Mouse (Mus musculus): ENCODE results near the gene Prlh. TPM values are rescaled to one million over a fixed set of nuclear protein-coding genes. Genes with fewer than 3 reads are reported as not detected.
A peak's percentile ranks its signal among the peaks of the same experiment; 100 is the strongest.

The Prlh gene
- polyA plus RNA-seq, 1 experiment from 2014 or later: not detected

- Histone ChIP-seq H3K4me1 (ENCODE audit: control insufficient read depth, insufficient read depth, low read length) (peaks cover 18% of the 10 kb centered on the region; the same call in 1 of the 2 replicates), H3K4me3 (ENCODE audit: low read length) (no peak overlapping the region), H3K36me3 (ENCODE audit: control insufficient read depth, insufficient read depth, low read length) (no peaks in the 10 kb centered on the region), H3K9ac (ENCODE audit: low read depth, low read length) (no peak overlapping the region), H3K4me2 (replicated peaks; ENCODE audit: low read depth, low read length) (no peak overlapping the region), H3K9me3 (ENCODE audit: control insufficient read depth, low read length) (no peaks in the 10 kb centered on the region), H3K27ac (ENCODE audit: low read depth, low read length) (no peak overlapping the region), H3K27me3 (ENCODE audit: control insufficient read depth, insufficient read depth, low read length) (no peaks in the 10 kb centered on the region; the same call in 1 of the 2 replicates)
- 86% methylated on average over 7 of the region's 7 CpGs for WGBS
- ATAC-seq (ENCODE audit: low FRiP score, low TSS enrichment): no peak
Observed at GRCm38 (mm10) chr1:90967583-90967982, 14.7 kb downstream of the Prlh start.

GRCm38 (mm10) chr1:90968649-90969048 is 15.7 kb downstream of the Prlh start:
- H3K9ac ChIP-seq (ENCODE audit: low read depth, low read length): no peak overlapping the region
- H3K4me3 ChIP-seq (ENCODE audit: low read length): no peak overlapping the region
- H3K27ac ChIP-seq (ENCODE audit: low read depth, low read length): no peak overlapping the region
- H3K36me3 ChIP-seq (ENCODE audit: control insufficient read depth, insufficient read depth, low read length): no peaks in the 10 kb centered on the region
- 82% methylated on average over 4 of the region's 4 CpGs for WGBS
- no peak for ATAC-seq (ENCODE audit: low FRiP score, low TSS enrichment)
- no peaks in the 10 kb centered on the region; the same call in 1 of the 2 replicates for H3K27me3 ChIP-seq (ENCODE audit: control insufficient read depth, insufficient read depth, low read length)
- H3K4me1 ChIP-seq (ENCODE audit: control insufficient read depth, insufficient read depth, low read length): peaks cover 11% of the 10 kb centered on the region
- no peaks in the 10 kb centered on the region for H3K9me3 ChIP-seq (ENCODE audit: control insufficient read depth, low read length)
- H3K4me2 ChIP-seq (replicated peaks; ENCODE audit: low read depth, low read length): no peak overlapping the region; the same call in 1 of the 2 replicates

- WGBS: 23% methylated on average over 9 of the region's 9 CpGs
- H3K27ac ChIP-seq (ENCODE audit: low read depth, low read length): peak within 1 kb of the TSS; percentile 48; the same call in 1 of the 2 replicates
Observed at GRCm38 (mm10) chr1:90969347-90969784, 16.5 kb downstream of the Prlh start, which contains the start of gene Rab17. Gene Rab17 (minus strand): TSS chr1:90969661.

GRCm38 (mm10) chr1:90969881-90970390 is 17.0 kb downstream of the Prlh start:
- no peak overlapping the region for H3K4me3 ChIP-seq (ENCODE audit: low read length)
- H3K9ac ChIP-seq (ENCODE audit: low read depth, low read length): no peak overlapping the region
- no peaks in the 10 kb centered on the region for H3K36me3 ChIP-seq (ENCODE audit: control insufficient read depth, insufficient read depth, low read length)
- H3K27ac ChIP-seq (ENCODE audit: low read depth, low read length): 0 out of 2 replicates have a peak overlapping the region, but pooled peaks have one; percentile 48
- peaks cover 14% of the 10 kb centered on the region for H3K4me1 ChIP-seq (ENCODE audit: control insufficient read depth, insufficient read depth, low read length)
- no peaks in the 10 kb centered on the region for H3K27me3 ChIP-seq (ENCODE audit: control insufficient read depth, insufficient read depth, low read length)
- WGBS: 78% methylated on average over 10 of the region's 10 CpGs
- H3K4me2 ChIP-seq (replicated peaks; ENCODE audit: low read depth, low read length): no peak overlapping the region
- H3K9me3 ChIP-seq (ENCODE audit: control insufficient read depth, low read length): no peaks in the 10 kb centered on the region
- ATAC-seq (ENCODE audit: low FRiP score, low TSS enrichment): no peak

More at GRCm38 (mm10) chr1:90969347-90969784, 16.5 kb downstream of the Prlh start, which contains the start of gene Rab17:
- Histone ChIP-seq H3K27me3 (ENCODE audit: control insufficient read depth, insufficient read depth, low read length) (no peaks in the 10 kb centered on the region), H3K4me1 (ENCODE audit: control insufficient read depth, insufficient read depth, low read length) (peaks cover 14% of the 10 kb centered on the region), H3K4me2 (replicated peaks; ENCODE audit: low read depth, low read length) (peak within 1 kb of the TSS; percentile 17), H3K36me3 (ENCODE audit: control insufficient read depth, insufficient read depth, low read length) (no peaks in the 10 kb centered on the region), H3K9ac (ENCODE audit: low read depth, low read length) (peak within 1 kb of the TSS; percentile 28; the same call in 1 of the 2 replicates), H3K4me3 (ENCODE audit: low read length) (no peak within 1 kb of the TSS), H3K9me3 (ENCODE audit: control insufficient read depth, low read length) (no peaks in the 10 kb centered on the region)
- ATAC-seq (ENCODE audit: low FRiP score, low TSS enrichment): peak; percentile 40; the same call in 1 of the 2 replicates

- ATAC-seq (ENCODE audit: low FRiP score, low TSS enrichment): peak; percentile 79
- Histone ChIP-seq H3K9me3 (ENCODE audit: control insufficient read depth, low read length) (no peaks in the 10 kb centered on the region), H3K27ac (ENCODE audit: low read depth, low read length) (no peak overlapping the region), H3K27me3 (ENCODE audit: control insufficient read depth, insufficient read depth, low read length) (no peaks in the 10 kb centered on the region), H3K36me3 (ENCODE audit: control insufficient read depth, insufficient read depth, low read length) (no peaks in the 10 kb centered on the region), H3K4me2 (replicated peaks; ENCODE audit: low read depth, low read length) (no peak overlapping the region), H3K9ac (ENCODE audit: low read depth, low read length) (no peak overlapping the region), H3K4me3 (ENCODE audit: low read length) (no peak overlapping the region), H3K4me1 (ENCODE audit: control insufficient read depth, insufficient read depth, low read length) (peaks cover 14% of the 10 kb centered on the region)
- WGBS: 29% methylated on average over 9 of the region's 9 CpGs
Observed at GRCm38 (mm10) chr1:90972911-90973573, 20.1 kb downstream of the Prlh start.

GRCm38 (mm10) chr1:90973574-90973911 is 20.6 kb downstream of the Prlh start:
- Histone ChIP-seq H3K4me3 (ENCODE audit: low read length) (no peak overlapping the region), H3K4me2 (replicated peaks; ENCODE audit: low read depth, low read length) (no peak overlapping the region), H3K4me1 (ENCODE audit: control insufficient read depth, insufficient read depth, low read length) (peaks cover 14% of the 10 kb centered on the region), H3K9ac (ENCODE audit: low read depth, low read length) (no peak overlapping the region), H3K9me3 (ENCODE audit: control insufficient read depth, low read length) (no peaks in the 10 kb centered on the region), H3K27me3 (ENCODE audit: control insufficient read depth, insufficient read depth, low read length) (no peaks in the 10 kb centered on the region), H3K36me3 (ENCODE audit: control insufficient read depth, insufficient read depth, low read length) (no peaks in the 10 kb centered on the region), H3K27ac (ENCODE audit: low read depth, low read length) (no peak overlapping the region)
- no peak for ATAC-seq (ENCODE audit: low FRiP score, low TSS enrichment)
- WGBS: 88% methylated on average over 2 of the region's 2 CpGs

- 27% methylated on average over 12 of the region's 12 CpGs for WGBS
- H3K27me3 ChIP-seq (ENCODE audit: control insufficient read depth, insufficient read depth, low read length): no peaks in the 10 kb centered on the region
- no peak overlapping the region for H3K4me2 ChIP-seq (replicated peaks; ENCODE audit: low read depth, low read length)
- no peak overlapping the region for H3K4me3 ChIP-seq (ENCODE audit: low read length)
- peak; percentile 26; the same call in 1 of the 2 replicates for ATAC-seq (ENCODE audit: low FRiP score, low TSS enrichment)
- H3K9me3 ChIP-seq (ENCODE audit: control insufficient read depth, low read length): no peaks in the 10 kb centered on the region
- H3K27ac ChIP-seq (ENCODE audit: low read depth, low read length): no peak overlapping the region
- H3K9ac ChIP-seq (ENCODE audit: low read depth, low read length): no peak overlapping the region
- no peaks in the 10 kb centered on the region for H3K36me3 ChIP-seq (ENCODE audit: control insufficient read depth, insufficient read depth, low read length)
- peaks cover 8% of the 10 kb centered on the region for H3K4me1 ChIP-seq (ENCODE audit: control insufficient read depth, insufficient read depth, low read length)
Observed at GRCm38 (mm10) chr1:90974906-90975649, 22.2 kb downstream of the Prlh start.

GRCm38 (mm10) chr1:90975960-90976359 is 23.1 kb downstream of the Prlh start:
- WGBS: 89% methylated on average over 4 of the region's 4 CpGs
- Histone ChIP-seq H3K27ac (ENCODE audit: low read depth, low read length) (no peak overlapping the region), H3K36me3 (ENCODE audit: control insufficient read depth, insufficient read depth, low read length) (no peaks in the 10 kb centered on the region), H3K27me3 (ENCODE audit: control insufficient read depth, insufficient read depth, low read length) (no peaks in the 10 kb centered on the region), H3K4me2 (replicated peaks; ENCODE audit: low read depth, low read length) (no peak overlapping the region), H3K9ac (ENCODE audit: low read depth, low read length) (no peak overlapping the region), H3K9me3 (ENCODE audit: control insufficient read depth, low read length) (no peaks in the 10 kb centered on the region), H3K4me3 (ENCODE audit: low read length) (no peak overlapping the region), H3K4me1 (ENCODE audit: control insufficient read depth, insufficient read depth, low read length) (peaks cover 8% of the 10 kb centered on the region)
- no peak for ATAC-seq (ENCODE audit: low FRiP score, low TSS enrichment)
